Mouse (Mus musculus) spleen, embryonic (tissue): ENCODE results near the gene 1700030J22Rik.

Source experiments
- CTCF ChIA-PET: fragments of 350-600 bp; sonication (Branson Sonifier 250); formaldehyde crosslinking; loops from one replicate; lab custom pipeline; 2022; lab: Charles Lee

Gene 1700030J22Rik

DNA sequence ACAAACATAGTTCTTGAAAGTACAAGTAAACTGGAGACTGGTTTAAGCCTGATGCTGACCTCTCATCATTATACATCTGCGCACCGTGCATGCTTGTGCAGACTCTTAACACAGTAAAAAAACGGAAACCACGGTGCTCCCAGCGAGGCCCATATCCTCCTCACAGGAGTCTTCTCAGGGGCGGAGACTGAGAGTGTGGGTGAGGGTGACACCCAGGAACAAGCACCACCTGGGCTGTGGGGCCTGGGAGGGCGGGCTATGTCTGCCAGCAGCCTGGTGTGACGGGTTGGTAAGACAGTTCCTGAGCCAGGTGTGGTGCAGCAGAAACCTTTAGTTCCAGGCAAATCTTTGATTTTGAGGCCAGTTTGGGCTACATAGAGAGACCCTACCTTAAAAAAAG is 26.3 kb downstream of the 1700030J22Rik start:
- CTCF ChIA-PET = no interaction called here

DNA sequence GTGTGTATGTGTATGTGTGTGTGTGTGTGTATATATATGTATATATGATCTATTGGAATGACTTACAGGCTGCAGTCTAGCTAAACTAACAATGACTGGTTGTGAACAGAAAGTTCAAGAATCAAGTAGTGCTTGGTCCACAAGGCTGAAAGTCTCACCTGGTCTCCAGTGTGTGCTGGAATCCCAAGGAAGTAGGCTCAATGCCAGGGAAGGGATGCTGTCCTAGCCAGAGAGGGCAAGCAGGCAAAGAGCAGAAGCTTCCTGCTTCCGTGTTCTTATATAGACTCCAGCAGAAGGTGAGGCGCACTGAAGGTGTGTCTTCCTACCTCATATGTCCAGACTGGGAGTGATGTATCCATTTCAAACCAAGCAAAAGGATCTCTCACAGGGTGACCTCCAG is 27.0 kb downstream of the 1700030J22Rik start:
- CTCF ChIA-PET = no interaction called here

DNA sequence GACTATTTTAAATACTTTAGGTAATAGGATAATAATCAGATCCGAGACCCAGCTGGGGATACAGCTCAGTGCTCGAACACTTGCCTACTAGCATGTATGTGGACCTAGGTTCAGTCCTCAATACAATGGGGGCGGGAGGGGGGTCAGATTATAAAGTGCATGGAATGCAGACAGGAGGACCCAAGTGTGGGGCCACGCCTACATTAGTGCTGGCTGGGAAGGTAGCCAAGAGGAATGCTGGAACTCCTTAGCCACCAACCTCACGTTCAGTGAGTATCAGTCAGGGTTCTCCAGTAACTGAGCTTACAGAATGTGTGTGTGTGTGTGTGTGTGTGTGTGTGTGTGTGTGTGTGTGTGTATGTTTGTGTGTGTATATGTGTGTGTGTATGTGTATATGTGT is 27.4 kb downstream of the 1700030J22Rik start:
- CTCF ChIA-PET = no interaction called here

DNA sequence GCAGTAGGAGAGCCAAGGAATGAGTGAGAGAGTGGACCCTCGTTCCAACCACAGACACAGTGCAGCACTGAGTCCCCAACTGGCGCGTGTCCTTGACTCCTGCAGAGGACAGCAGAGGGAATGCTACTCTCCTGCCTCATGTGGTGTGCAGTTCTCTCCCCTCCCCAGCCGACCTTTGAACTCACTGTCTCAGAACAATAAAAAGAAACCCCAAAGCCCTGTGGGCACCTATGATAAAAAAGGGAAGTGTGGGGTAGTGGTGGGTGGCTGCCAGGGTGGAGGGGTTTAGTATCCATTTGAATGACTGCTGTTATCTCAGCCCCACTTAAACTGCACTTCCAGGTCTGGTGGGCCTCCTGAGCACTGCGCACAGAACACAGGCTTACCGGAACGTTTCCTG is 31.2 kb downstream of the 1700030J22Rik start:
- CTCF ChIA-PET = no interaction called here

DNA sequence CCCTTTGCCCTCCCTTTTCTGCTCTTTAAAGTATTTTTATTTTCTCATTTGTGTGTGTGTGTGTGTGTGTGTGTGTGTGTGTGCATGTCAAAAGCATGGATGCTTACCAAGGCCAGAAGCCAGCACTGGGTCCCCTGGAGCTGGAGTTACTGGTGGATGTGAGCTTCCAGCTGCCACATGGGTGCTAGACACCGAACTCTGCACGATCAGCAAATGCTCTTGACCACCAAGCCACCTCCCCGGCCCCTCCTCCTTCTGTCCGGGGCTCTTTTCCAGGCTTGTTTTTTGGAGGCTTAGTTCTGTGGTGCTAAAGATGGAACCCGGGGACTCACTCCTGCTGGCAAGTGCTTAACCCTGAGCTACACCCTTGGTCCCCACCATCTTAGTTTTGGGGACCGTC is 31.9 kb downstream of the 1700030J22Rik start:
- CTCF ChIA-PET = interaction anchor here (0.6 kb wide), 1 partner anchor 74 kb away, joined by 4 read pairs; no protein-coding TSS in a partner anchor

DNA sequence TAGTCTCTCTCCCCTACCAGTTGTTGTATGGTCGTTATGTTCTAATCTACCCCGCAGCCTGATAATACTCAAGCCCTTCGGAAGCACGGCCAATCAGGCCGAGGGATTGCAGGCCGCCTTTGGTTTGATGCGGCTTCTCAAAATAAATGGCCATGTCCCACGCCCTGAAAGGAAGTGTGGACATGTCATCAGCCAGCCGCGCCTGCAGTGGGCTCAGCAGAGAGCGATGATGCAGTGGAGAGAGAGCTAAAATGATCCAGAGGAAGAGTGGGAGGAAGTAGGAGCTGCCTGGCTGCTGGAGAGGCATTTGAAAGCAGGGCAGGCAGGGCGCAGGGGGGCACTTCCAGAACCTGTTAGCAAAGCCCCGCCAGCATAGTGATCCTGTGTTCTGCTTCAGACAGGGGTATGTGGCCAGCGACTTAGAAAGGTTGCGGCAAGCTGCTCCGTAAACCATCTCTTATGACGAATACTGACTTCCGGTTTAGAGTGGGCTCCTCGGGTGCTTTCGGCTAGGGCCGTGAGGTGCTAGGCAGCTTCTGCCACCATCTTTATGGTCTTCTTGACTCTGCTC is 32.4 kb downstream of the 1700030J22Rik start:
- CTCF ChIA-PET = no interaction called here

DNA sequence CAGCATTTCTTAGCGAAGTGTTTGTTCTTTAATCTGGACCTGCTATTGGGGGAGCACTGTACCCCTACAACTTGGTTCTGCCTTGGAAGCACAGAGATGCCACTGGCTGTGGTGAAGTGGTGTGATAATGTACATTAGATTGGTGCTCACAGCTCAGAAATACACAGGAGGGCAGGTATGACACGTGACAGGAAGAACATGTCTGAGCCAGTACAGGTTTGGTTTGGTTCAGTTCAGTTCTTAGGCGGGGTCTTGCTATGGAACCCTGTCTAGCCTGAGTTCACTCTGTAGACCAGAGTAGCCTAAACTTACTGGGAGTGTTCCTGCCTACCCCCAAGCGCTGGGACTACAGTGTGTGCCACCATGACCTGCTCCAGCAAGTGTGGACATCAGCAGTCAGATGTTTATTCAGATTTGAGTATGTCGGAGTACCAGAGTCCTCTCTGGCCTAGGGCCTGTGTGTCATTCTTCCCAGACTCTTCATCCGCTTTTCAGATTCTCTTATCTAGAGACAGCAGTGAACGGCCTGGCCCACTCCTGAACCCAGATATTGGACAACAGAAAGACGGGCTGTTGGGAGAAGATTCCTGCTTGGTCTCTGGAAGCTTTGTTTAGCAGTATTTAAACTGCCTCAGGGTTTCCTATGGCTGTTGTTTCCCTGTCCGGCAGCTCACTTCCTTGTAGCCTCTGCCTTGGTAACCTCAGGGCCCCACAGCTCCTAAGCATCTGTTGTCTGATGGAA is 33.4 kb downstream of the 1700030J22Rik start:
- CTCF ChIA-PET = no interaction called here

DNA sequence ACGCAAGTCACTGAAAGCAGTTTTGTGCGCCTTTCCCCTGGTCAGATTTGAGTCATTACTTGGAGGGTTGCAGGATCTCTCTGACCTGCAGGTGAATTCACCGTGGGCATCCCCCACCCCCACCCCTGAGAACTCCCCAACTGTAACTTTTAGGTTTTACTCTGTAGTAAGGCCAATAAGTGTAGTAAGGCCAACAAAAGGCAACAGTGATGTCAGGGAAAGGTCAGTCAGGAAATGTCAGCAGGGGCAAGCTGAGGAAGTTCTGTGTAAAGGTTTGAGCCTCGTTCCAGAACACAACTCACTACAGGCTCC is 34.4 kb downstream of the 1700030J22Rik start:
- CTCF ChIA-PET = no interaction called here

DNA sequence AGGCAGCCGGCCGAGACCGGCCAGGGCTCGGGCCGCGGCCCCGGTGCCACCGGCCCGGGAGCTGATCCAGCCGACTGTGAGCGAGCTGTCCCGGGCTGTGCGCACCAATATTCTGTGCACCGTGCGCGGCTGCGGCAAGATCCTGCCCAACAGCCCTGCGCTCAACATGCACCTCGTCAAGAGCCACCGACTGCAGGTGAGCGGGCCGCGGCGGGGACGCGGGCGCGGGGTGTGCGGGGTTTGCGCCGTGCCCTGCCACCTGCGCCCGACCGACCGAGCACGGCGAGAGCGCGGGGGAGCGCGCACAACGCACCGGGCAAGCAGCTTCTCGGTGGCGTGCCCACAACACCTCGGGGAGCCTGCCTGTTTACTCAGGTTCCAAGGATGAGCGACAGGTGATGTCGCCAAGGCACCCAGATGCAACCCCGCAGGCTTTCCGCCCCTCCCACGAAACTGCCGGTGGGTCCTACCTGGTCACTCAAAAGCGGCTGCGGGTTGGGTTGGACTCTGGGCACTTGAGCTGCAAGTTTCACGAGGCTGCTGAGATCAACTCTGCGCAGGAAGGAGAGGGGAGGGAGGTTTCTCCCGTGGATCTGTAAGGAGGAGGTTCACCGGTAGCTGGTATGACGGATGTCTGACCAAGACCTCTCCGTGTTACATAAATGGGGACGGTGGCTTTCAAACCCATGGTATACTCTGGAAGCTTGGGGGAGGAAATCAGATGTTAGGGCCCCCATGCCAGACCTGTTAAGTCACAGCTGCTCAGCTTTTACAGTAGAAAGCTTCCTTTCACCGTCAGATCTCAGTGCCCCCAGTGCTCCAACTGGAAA is 35.0 kb downstream of the 1700030J22Rik start:
- CTCF ChIA-PET = no interaction called here

DNA sequence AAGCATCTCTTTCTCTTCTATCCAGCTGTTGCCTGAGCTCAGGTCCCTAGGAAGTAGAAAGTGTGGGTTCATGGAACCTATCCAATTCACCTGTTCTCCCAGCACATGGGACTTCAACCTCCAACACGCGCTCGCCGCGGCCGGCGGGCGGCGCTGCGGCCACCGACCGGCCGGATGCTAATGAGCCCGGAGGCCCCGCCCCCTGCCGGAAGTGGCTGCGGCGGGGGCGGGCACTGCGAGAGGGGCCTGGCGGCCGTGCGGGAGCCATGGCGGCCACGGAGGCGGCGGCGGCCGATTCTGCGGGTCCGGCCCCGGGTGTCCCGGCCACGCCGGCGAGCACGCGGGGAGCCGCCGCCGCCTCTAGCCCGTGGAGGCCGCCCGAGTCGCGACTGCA is 35.6 kb downstream of the 1700030J22Rik start, which contains the start of gene Atmin:
Gene Atmin (plus strand): TSS at position 233 of the 394 bp plus-strand sequence.
- CTCF ChIA-PET = no interaction called here

DNA sequence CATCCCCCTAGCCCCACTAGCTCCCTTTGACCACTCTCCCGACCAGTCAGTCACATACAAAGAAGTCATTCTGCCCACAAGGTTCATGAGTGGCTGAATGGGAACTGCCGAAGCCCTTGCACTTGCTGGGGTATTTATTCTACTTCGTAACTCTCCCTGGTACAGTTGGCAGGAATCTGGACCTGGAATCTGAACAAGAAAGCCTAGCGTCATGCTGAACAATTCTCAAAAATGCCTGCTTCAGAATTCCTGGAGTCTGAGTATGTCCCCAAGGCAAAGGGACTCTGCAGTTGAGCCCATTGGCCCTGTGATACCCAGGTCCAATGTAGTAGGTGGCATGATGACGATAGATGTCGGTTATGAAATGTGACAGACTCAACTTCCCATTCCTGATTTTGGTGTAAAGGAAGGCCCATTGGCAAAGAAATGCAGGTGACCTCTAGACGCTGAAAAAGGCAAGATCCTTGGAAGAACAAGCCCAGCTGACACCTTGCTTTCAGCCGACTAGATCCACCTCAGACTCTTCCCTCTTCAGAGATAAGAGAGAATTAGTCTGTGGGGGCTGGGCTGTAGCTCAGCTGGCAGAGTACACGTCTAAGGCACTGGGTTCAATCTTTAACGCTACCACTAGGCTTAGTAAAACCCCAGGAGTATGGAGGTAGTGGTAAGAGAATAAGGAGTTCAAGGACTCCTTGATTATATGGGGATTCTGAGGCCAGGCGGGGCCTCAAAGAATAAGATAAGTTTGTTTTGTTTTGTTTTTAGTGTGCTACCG is 36.3 kb downstream of the 1700030J22Rik start:
- CTCF ChIA-PET = no interaction called here

DNA sequence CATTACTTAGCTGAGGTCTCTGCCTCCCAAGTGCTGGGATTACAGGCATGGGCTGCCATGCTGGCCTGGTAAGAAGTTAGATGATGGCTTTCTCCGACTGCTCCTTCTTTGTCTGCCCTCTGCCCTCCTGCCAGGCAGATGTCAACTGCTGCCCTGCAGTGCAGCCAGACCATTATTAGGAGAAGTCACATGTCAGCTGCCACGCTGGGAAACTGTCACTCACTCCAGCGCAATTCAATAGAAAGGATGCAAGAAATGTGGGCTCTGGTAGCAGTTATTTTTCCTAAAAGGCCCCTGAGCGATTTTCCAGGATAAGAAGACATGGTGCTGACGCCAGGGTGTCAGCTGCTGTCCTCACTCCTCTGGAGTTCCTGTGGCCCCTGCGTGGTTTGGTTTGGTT is 43.3 kb downstream of the 1700030J22Rik start:
- CTCF ChIA-PET = no interaction called here

DNA sequence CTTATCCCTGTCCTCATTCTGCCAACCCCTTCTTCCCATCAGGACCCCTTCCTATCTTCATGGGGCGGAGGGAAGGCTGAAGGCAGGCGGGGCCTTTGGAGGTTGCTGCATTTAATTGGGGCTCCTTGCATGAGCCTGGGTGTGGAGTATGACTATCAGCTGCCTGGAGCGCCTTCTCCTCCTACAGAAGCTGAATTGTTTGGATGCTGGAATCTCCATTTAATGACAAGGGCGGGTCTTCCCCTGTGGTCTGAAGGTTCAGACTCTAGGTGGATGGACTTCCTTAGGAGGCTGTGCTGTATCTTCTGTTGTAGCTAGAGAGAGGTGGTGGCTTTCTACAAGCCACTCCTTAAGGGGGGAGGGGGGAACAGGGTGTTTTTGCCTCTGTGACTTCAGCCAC is 43.8 kb downstream of the 1700030J22Rik start:
- CTCF ChIA-PET = interaction anchor here (0.6 kb wide), 1 partner anchor 102 kb away, joined by 24 read pairs; no protein-coding TSS in a partner anchor

DNA sequence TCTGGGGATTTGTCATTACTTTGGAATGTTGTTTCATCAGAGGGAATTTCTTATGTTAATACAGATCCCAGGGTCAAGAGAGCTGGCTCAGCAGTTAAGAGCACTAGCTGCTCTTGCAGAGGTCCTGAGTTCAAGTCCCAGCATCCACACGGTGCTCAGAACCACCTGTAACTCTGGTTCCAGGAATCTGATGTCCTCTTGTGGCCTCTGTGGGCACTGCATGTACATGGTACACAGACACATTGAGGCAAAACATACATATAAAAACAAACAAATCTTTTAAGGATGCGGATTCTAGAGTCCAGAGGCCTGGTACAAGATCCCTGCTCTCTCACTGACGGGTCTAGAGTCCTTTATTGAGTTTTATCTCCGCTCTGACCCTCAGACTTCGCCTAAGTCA is 50.2 kb downstream of the 1700030J22Rik start:
- CTCF ChIA-PET = interaction anchor here (1.3 kb wide), 1 partner anchor 12 kb away, joined by 12 read pairs; no protein-coding TSS in a partner anchor

DNA sequence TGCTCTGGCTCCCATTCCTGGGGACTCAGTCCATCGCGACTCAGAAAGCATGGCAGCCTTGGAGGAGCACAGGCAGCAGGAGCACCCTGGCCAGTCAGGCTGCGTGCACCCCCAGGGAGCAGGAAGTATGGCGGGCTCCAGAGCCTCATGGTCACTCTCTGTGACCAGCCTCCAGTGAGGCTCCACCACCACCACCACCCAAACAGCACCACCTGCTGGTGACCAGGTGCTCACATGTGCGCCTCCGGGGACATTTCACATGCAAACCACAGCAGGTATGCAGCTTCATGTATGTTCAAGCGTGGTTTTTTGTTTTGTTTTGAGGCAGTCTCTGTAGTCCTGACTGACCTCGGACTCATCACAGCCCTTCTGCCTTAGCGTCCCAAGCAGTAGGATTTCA is 50.9 kb downstream of the 1700030J22Rik start:
- CTCF ChIA-PET = interaction anchor here (0.6 kb wide), 1 partner anchor 43 kb away, joined by 8 read pairs; no protein-coding TSS in a partner anchor

DNA sequence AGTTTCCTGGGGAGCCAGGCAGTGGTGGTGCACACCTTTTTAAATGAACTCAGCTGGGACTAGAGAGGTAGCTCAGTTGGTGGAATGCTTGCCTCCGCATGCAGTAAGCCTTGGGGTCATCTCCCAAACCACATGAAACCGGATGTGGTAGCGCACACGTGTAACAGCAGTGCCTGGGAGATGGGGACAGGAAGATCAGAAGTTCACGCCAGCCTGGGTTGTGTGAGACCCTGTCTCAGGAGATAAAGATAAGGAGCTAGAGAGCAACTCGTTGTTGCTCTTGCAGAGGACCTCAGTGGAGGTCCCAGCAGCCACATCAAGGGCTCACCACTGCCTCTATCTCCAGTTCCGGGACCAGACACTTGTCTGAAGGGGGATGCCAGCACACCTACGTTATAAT is 55.2 kb downstream of the 1700030J22Rik start:
- CTCF ChIA-PET = no interaction called here

DNA sequence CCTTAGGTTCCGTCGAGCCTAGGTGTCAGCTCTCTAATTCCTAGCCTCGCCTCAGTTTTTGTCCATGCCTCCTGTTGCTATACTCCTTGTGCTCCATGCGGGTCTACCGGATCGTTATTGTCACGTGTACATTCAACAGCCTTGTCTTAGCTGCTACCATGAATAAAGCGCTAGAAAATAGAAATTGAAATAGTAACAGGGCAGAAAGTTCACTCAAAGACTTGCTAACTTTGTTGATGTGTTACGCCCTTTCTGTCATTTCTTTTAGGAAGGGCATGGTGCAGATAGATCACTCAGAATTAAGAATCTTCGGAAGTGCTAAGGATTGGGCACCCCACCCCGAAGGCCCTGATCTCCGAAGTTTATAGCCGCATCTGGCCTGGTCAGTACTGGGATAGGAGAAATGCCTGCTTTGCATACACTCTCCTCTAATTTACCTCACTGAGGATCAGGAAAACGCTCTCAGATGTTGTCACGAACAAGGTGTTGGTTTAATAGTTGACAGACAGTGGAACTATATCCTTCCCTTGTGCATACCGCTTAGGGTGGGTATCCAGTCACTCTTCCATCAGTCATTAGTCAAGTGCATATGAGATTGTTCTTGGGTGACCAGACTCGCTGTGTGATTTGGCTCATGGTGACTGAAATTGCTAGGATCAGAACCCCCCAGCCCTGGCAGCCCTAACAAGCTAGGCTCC is 56.5 kb downstream of the 1700030J22Rik start:
- CTCF ChIA-PET = interaction anchor here (0.7 kb wide), 1 partner anchor 12 kb away, joined by 3 read pairs; no protein-coding TSS in a partner anchor

DNA sequence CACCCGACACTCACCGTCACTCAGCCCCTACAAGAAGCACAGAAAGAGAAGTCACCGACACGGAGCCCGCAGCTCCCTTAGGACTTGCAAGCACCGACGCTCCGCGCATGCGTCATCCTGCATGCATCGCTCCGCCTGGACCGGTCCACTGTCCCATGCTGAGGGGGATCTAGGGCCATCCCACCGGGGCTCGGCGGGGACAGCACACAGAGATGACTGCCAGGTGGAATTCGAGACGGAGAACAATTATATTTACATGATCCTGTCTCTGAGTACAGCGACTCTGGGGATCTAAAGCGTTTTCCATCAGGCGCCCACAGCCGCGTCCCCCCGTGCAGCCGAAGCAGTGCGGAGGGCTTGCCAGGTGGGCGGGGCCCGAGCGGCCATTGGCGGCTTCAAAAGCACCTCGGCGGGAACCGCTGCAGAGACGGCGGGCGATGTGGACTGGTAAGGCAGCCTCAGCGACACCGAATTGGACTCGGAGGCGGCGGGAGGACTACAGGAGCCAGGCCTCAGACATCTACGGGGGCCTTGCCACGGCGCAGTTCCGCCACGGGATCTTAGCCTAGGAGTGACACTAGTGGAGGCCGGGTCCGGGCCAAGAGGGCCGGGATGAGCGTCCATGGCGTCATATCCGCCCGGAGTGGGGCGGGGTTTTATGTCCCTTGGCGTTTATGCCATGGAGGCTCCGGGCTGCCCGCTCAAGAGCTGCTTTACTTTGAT is 57.3 kb downstream of the 1700030J22Rik start, which contains the start of the genes Cmc2 and Cenpn:
Gene Cmc2 (minus strand): TSS at position 119 of the 723 bp plus-strand sequence.
Gene Cenpn (plus strand): TSS at position 394 of the 723 bp plus-strand sequence.
- CTCF ChIA-PET = interaction anchor here (0.9 kb wide), 1 partner anchor 69 kb away, joined by 3 read pairs; no protein-coding TSS in a partner anchor

DNA sequence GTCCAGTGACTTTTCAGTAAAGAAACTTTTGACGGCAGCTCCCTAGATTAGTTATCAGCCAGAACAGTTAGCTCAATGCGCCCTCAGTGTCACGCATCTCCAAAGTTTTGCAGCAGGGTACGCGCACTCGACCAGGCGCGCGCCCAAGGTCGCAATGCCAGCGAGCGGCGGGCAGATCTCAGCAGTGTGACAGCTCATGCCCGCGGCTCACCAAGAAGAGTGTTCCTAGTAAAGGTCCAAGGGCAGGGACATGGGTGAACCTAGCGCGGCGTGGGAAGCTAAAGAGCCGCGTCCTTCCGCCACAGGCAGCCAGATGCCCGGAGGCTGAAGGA is 57.8 kb downstream of the 1700030J22Rik start:
- CTCF ChIA-PET = interaction anchor here (0.9 kb wide), 1 partner anchor 70 kb away, joined by 3 read pairs; no protein-coding TSS in a partner anchor
